Mouse (Mus musculus) limb, embryonic 13.5 days (tissue): ENCODE measurements around the gene Faim. TPM values are rescaled to one million over a fixed set of nuclear protein-coding genes. Genes with fewer than 3 reads are reported as not detected.

ENCODE experiments used
- ATAC-seq: fragments of 200-750 bp; cut with Nextera tagmentation; 2 replicates; pipeline ENCODE4 v1.8.0; 2017; ENCODE audit warnings: low read depth, moderate number of reproducible peaks, moderate TSS enrichment; ENCODE audit not compliant: low FRiP score
- H3K27ac ChIP-seq: fragments of 300-500 bp; sonication (generic); 2 replicates; pipeline ENCODE4 v1.5.1; 2015; ENCODE audit warnings: inconsistent platforms, mild to moderate bottlenecking, moderate library complexity
- H3K27me3 ChIP-seq: fragments of 300-500 bp; sonication (generic); 2 replicates; pipeline ENCODE4 v1.6.1; 2015; ENCODE audit warnings: mild to moderate bottlenecking, inconsistent platforms
- H3K36me3 ChIP-seq: fragments of 300-500 bp; sonication (generic); 2 replicates; pipeline ENCODE4 v1.6.1; 2015; ENCODE audit warnings: inconsistent platforms, mild to moderate bottlenecking, moderate library complexity
- H3K4me1 ChIP-seq: fragments of 300-500 bp; sonication (generic); 2 replicates; pipeline ENCODE4 v1.6.1; 2015; ENCODE audit warnings: inconsistent platforms
- H3K4me2 ChIP-seq: fragments of 300-500 bp; sonication (generic); replicated peaks from 2 replicates; pipeline ENCODE4 v1.6.1; 2015; ENCODE audit warnings: inconsistent platforms, mild to moderate bottlenecking, moderate library complexity
- H3K4me3 ChIP-seq: fragments of 300-500 bp; sonication (generic); 2 replicates; pipeline ENCODE4 v1.5.1; 2015; ENCODE audit warnings: moderate library complexity, mild to moderate bottlenecking, inconsistent platforms
- H3K9ac ChIP-seq: fragments of 300-500 bp; sonication (generic); 2 replicates; pipeline ENCODE4 v1.6.1; 2015; ENCODE audit warnings: mild to moderate bottlenecking, inconsistent platforms
- H3K9me3 ChIP-seq: fragments of 300-500 bp; sonication (generic); 2 replicates; pipeline ENCODE4 v1.6.1; 2016; ENCODE audit warnings: inconsistent platforms
- WGBS: fragments of 180-500 bp; shearing (Covaris S2); methylation state at CpG from one replicate; pipeline ENCODE4 v1.1.7; 2015; 5-methylcytosine and 5-hydroxymethylcytosine counted together
- polyA plus RNA-seq: library from polyadenylated mRNA; unstranded; fragments of >200 nt; fragmentation: Nextera tagmentation; extraction: Ambion mirVana; gene quantifications from 2 replicates; pipeline ENCODE4 v1.2.1, GENCODE M21; 2015

Gene Faim
- polyA plus RNA-seq, 1 experiment from 2014 or later: 44.4 TPM

DNA sequence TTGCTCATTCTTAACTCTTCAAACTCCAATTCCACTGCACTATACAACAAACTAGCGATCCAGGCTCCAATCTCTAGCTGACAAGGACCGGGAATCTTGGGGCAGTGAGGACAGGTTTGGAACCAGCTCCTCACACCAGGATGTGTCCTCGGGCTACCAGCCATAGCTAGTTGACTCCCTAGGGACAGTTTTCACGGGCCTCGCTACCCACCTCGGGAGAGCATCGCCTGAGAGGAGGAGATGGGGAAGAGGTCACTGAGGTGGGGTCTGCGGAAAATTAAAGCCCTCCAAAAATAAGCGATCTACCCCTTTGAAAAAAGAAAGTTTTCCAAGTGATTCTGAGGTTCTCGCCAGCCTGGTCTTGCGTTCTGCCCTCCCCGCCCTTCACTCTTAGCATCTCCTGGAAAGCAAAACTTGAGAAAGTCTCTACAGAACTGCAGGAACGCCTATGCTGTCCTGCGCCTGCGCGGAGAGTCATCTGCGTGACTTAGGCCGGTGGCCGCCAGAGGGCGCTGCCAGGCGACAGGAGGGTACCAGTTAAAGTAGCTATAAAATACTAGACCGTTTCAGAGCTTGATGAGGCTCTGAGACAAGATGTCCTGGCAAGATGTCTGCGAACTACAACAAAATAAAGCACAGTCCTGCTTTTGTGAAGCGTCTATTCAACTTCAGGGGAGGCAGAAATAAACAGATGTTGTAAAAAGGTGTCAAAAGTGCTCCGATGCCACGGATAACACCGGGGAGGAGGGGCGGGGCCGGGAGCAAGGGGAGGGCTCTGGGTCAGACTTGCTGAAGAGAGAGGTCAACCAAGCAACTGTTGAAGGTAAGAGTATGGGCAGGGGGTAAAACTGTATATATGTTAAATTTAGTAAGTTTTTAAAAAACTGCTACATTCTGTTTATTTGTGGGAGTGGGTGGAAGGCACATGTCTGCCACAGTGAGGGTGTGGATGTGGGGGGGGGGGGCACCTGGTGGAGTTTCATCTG is 6.4 kb upstream of the Faim start:
- no peak overlapping the region for H3K27ac ChIP-seq
- 5% methylated on average over 29 of the region's 29 CpGs for WGBS
- peaks cover 45% of the 10 kb centered on the region for H3K27me3 ChIP-seq
- 0 out of 2 replicates have a peak overlapping the region, but pooled peaks have one; percentile 25 for H3K9ac ChIP-seq
- H3K36me3 ChIP-seq: no peaks in the 10 kb centered on the region
- ATAC-seq: peak; percentile 61
- no peaks in the 10 kb centered on the region for H3K9me3 ChIP-seq
- H3K4me3 ChIP-seq: peak overlapping the region; percentile 37
- peaks cover 9% of the 10 kb centered on the region for H3K4me1 ChIP-seq
- peak overlapping the region; percentile 61 for H3K4me2 ChIP-seq

- under 1% methylated on average over 48 of the region's 50 CpGs for WGBS
- peak overlapping the region; percentile 70 for H3K4me3 ChIP-seq
- peak overlapping the region; percentile 78 for H3K9ac ChIP-seq
- peaks cover 22% of the 10 kb centered on the region; the same call in 1 of the 2 replicates for H3K27me3 ChIP-seq
- H3K9me3 ChIP-seq: no peaks in the 10 kb centered on the region
- H3K27ac ChIP-seq: no peak overlapping the region
- ATAC-seq: peak; percentile 70
- no peaks in the 10 kb centered on the region for H3K36me3 ChIP-seq
- H3K4me1 ChIP-seq: peaks cover 18% of the 10 kb centered on the region
- H3K4me2 ChIP-seq: peak overlapping the region; percentile 77
Observed at GRCm38 (mm10) chr9:98986476-98987096, 413 bp downstream of the Faim start.

- H3K4me3 ChIP-seq: peak overlapping the region; percentile 70
- ATAC-seq: no peak
- peaks cover 18% of the 10 kb centered on the region for H3K4me1 ChIP-seq
- H3K36me3 ChIP-seq: no peaks in the 10 kb centered on the region
- no peak overlapping the region for H3K27ac ChIP-seq
- 50% methylated on average over 9 of the region's 9 CpGs for WGBS
- peaks cover 20% of the 10 kb centered on the region; the same call in 1 of the 2 replicates for H3K27me3 ChIP-seq
- peak overlapping the region; percentile 77 for H3K4me2 ChIP-seq
- peak overlapping the region; percentile 78; the same call in 1 of the 2 replicates for H3K9ac ChIP-seq
- no peaks in the 10 kb centered on the region for H3K9me3 ChIP-seq
Observed at GRCm38 (mm10) chr9:98987131-98987530, 958 bp downstream of the Faim start.

DNA sequence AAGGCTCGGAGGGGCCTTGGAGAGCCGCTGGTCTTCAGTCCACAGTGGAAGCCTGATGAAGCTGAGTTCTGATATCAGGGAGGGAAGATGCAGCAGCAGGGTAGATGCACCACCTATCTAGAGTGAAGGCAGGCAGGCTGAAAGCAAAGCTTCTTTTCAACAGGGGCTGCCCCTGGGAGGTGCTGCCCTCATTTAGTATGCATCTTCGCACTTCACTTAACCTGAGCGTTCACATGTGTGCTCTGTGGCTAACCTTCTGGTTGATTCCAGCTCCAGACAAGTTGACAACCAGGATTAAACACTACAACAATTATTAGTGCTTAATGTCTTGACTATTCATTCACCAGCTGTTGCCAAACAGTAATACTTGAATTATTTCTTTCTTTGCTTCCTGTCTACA is 7.9 kb downstream of the Faim start:
- no peak overlapping the region for H3K4me3 ChIP-seq
- no peaks in the 10 kb centered on the region for H3K27me3 ChIP-seq
- H3K4me2 ChIP-seq: no peak overlapping the region
- peaks cover 12% of the 10 kb centered on the region for H3K36me3 ChIP-seq
- H3K27ac ChIP-seq: no peak overlapping the region
- no peaks in the 10 kb centered on the region for H3K9me3 ChIP-seq
- H3K4me1 ChIP-seq: 0 out of 2 replicates have a peak, but pooled peaks cover 4% of the 10 kb centered on the region
- H3K9ac ChIP-seq: no peak overlapping the region
- ATAC-seq: no peak
- 87% methylated on average over 4 of the region's 4 CpGs for WGBS

- WGBS: 77% methylated on average over 9 of the region's 9 CpGs
- peaks cover 38% of the 10 kb centered on the region for H3K36me3 ChIP-seq
- no peak for ATAC-seq
Observed at GRCm38 (mm10) chr9:98999881-99000339, 13.7 kb downstream of the Faim start.

GRCm38 (mm10) chr9:99001326-99001725 is 15.2 kb downstream of the Faim start:
- 96% methylated on average over 6 of the region's 6 CpGs for WGBS
- H3K27me3 ChIP-seq: no peaks in the 10 kb centered on the region
- no peak overlapping the region for H3K9ac ChIP-seq
- H3K36me3 ChIP-seq: peaks cover 45% of the 10 kb centered on the region
- no peaks in the 10 kb centered on the region for H3K9me3 ChIP-seq
- H3K27ac ChIP-seq: no peak overlapping the region
- no peak for ATAC-seq
- H3K4me3 ChIP-seq: no peak overlapping the region
- no peak overlapping the region for H3K4me2 ChIP-seq
- H3K4me1 ChIP-seq: no peaks in the 10 kb centered on the region

More at GRCm38 (mm10) chr9:98999881-99000339, 13.7 kb downstream of the Faim start:
- Histone ChIP-seq H3K4me1 (no peaks in the 10 kb centered on the region), H3K9me3 (no peaks in the 10 kb centered on the region), H3K27ac (no peak overlapping the region), H3K4me2 (no peak overlapping the region), H3K9ac (no peak overlapping the region), H3K27me3 (no peaks in the 10 kb centered on the region), H3K4me3 (no peak overlapping the region)

DNA sequence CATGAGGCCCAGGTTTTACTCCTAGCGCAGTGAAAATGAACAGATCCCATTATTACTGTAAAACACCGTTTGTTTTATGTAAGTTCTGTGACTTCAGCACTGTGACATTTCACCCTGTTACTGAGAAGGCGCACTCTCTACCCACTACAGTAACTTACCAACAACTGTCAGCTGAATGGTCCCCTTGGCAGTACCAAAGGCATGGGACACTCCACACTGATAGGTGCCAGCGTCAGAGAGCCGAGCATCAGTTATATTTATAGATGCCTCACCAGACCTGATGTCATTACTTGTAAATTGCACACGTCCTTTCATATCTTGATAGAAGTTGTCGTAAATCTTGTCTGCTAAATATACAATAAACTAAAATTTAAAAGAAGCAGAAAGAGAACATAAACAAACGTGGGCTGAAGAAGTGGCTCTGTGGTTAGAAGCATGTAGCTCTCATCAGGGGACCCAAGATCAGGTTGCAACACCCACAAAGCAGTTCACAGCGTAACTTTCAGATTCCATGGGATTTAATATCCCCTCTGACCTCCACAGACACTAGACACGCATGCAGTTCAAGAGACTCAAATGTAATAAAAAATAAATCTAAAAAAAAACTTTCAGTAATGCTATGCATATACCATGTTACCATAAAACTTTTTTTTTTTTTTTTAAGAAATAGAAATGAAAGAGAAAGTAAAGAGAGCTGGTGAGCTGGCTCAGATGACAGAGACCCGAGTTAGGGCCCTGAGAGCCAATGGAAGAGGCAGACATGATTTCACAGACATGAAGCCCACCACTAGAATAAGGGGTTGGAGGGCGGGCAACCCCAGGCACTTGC is 23.1 kb downstream of the Faim start:
- no peaks in the 10 kb centered on the region for H3K9me3 ChIP-seq
- H3K27ac ChIP-seq: no peak overlapping the region
- no peaks in the 10 kb centered on the region for H3K4me1 ChIP-seq
- no peak overlapping the region for H3K4me3 ChIP-seq
- H3K36me3 ChIP-seq: peaks cover 7% of the 10 kb centered on the region; the same call in 1 of the 2 replicates
- no peak for ATAC-seq
- H3K9ac ChIP-seq: no peak overlapping the region
- H3K4me2 ChIP-seq: no peak overlapping the region
- WGBS: 68% methylated on average over 12 of the region's 12 CpGs
- H3K27me3 ChIP-seq: no peaks in the 10 kb centered on the region

GRCm38 (mm10) chr9:99009898-99010199 is 23.7 kb downstream of the Faim start:
- 89% methylated on average over 3 of the region's 3 CpGs for WGBS
- peaks cover 7% of the 10 kb centered on the region; the same call in 1 of the 2 replicates for H3K36me3 ChIP-seq
- H3K4me1 ChIP-seq: no peaks in the 10 kb centered on the region
- H3K27ac ChIP-seq: no peak overlapping the region
- H3K9ac ChIP-seq: no peak overlapping the region
- ATAC-seq: no peak
- H3K27me3 ChIP-seq: no peaks in the 10 kb centered on the region
- no peaks in the 10 kb centered on the region for H3K9me3 ChIP-seq
- H3K4me2 ChIP-seq: no peak overlapping the region
- no peak overlapping the region for H3K4me3 ChIP-seq

DNA sequence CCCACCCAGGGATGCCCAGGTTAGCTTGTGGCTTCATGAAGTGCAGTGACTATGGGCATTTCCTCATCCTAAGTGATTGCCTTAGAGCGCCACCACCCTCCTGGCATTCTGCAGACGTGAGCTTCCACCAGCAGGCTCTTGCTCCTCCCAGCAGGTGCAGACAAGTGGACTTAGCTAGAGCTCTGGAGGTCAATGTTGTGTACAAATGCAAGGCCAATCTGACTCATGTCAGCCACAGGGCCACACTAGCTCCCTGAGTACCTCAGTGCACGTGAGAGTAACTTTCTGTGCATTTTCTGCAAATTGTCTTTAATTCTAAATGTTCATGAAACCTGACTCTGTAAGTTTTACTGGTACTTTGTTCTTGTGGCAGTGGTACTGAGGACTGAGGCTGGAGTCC is 30.1 kb downstream of the Faim start:
- Histone ChIP-seq H3K36me3 (no peaks in the 10 kb centered on the region), H3K27me3 (no peaks in the 10 kb centered on the region), H3K4me2 (no peak overlapping the region), H3K9ac (no peak overlapping the region), H3K27ac (no peak overlapping the region), H3K4me1 (no peaks in the 10 kb centered on the region), H3K9me3 (no peaks in the 10 kb centered on the region), H3K4me3 (no peak overlapping the region)
- no peak for ATAC-seq
- 71% methylated on average over 3 of the region's 3 CpGs for WGBS

GRCm38 (mm10) chr9:99016759-99017158 is 30.6 kb downstream of the Faim start:
- H3K4me2 ChIP-seq: no peak overlapping the region
- no peak overlapping the region for H3K4me3 ChIP-seq
- H3K4me1 ChIP-seq: no peaks in the 10 kb centered on the region
- H3K9me3 ChIP-seq: no peaks in the 10 kb centered on the region
- ATAC-seq: no peak
- H3K9ac ChIP-seq: no peak overlapping the region
- H3K36me3 ChIP-seq: no peaks in the 10 kb centered on the region
- no peaks in the 10 kb centered on the region for H3K27me3 ChIP-seq
- WGBS: 74% methylated on average over 3 of the region's 3 CpGs
- no peak overlapping the region for H3K27ac ChIP-seq

DNA sequence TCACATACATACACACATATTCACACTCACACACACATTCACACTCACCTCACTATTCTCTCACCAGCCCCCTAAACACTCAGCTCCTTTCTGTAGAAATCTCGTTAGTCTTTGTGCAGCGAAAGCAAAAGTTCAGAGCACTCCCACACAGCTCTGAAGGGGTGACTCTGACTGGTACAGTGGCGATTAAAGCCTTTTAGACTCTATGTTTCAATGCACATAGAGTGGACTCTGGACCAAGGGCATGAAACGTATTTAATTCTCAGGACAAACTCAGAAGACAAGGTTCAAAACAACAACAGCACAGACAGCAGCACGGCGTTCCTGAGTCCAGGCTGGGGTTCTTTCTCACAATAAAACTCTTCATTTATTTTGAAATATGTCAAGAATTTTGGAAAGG is 31.5 kb downstream of the Faim start:
- Histone ChIP-seq H3K4me2 (no peak overlapping the region), H3K36me3 (no peaks in the 10 kb centered on the region), H3K4me3 (no peak overlapping the region), H3K27me3 (no peaks in the 10 kb centered on the region), H3K9me3 (no peaks in the 10 kb centered on the region), H3K9ac (no peak overlapping the region), H3K4me1 (no peaks in the 10 kb centered on the region), H3K27ac (no peak overlapping the region)
- 76% methylated on average over 6 of the region's 6 CpGs for WGBS
- ATAC-seq: no peak
